Mouse (Mus musculus): Measurements from ENCODE around the gene Rad54l. TPM values are rescaled to one million over a fixed set of nuclear protein-coding genes. Genes with fewer than 3 reads are reported as not detected.
A peak's percentile ranks its signal among the peaks of the same experiment; 100 is the strongest.

Gene Rad54l
- polyA plus RNA-seq, 1 experiment from 2014 or later, result 31.3 TPM

DNA sequence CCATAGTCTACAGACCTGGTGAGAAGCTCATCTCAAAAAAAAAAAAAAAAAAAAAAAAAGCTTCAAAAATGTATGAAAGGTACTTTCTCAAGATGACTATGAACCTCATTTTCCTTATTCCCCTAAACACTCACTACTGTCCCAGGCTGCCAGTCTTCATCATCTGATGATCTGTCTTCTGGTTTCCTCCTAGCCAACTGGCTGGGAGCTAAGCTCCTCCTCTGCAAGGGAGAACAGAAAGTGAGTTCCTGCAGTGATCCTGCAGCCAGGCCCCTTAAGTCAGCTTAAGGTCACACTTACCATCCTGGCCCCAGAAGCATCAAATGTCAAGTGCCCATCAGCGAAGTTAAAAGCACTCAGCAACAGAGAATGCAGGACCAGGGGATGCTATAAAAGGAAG lies 728 bp downstream of the Rad54l start:
- Histone ChIP-seq H3K27ac (ENCODE audit: low read length) (no peak overlapping the region), H3K9me3 (ENCODE audit: control insufficient read depth, low read length) (no peaks in the 10 kb centered on the region), H3K27me3 (ENCODE audit: control insufficient read depth, insufficient read depth, low read depth, low read length) (no peaks in the 10 kb centered on the region), H3K4me2 (ENCODE audit: low read depth, low read length) (peak overlapping the region; percentile 61), H3K4me1 (replicated peaks; ENCODE audit: control insufficient read depth, insufficient read depth, low read length) (peaks cover 9% of the 10 kb centered on the region), H3K9ac (ENCODE audit: low read length) (peak overlapping the region; percentile 66), H3K4me3 (ENCODE audit: low read length) (peak overlapping the region; percentile 57), H3K36me3 (ENCODE audit: control insufficient read depth, insufficient read depth, low read length) (no peaks in the 10 kb centered on the region)
- 0% methylated on average over 1 of the region's 1 CpGs for WGBS
- ATAC-seq (ENCODE audit: low read depth), result no peak

- WGBS, result 86% methylated on average over 2 of the region's 2 CpGs
- Histone ChIP-seq H3K27me3 (ENCODE audit: control insufficient read depth, insufficient read depth, low read depth, low read length) (no peaks in the 10 kb centered on the region), H3K27ac (ENCODE audit: low read length) (no peak overlapping the region), H3K4me3 (ENCODE audit: low read length) (no peak overlapping the region), H3K9ac (ENCODE audit: low read length) (no peak overlapping the region), H3K4me1 (replicated peaks; ENCODE audit: control insufficient read depth, insufficient read depth, low read length) (no peaks in the 10 kb centered on the region), H3K4me2 (ENCODE audit: low read depth, low read length) (no peak overlapping the region), H3K36me3 (ENCODE audit: control insufficient read depth, insufficient read depth, low read length) (peaks cover 5% of the 10 kb centered on the region), H3K9me3 (ENCODE audit: control insufficient read depth, low read length) (no peaks in the 10 kb centered on the region)
- no peak for ATAC-seq (ENCODE audit: low read depth)
Measured at GRCm38 (mm10) chr4:116111486-116111885, 12.0 kb downstream of the Rad54l start.

DNA sequence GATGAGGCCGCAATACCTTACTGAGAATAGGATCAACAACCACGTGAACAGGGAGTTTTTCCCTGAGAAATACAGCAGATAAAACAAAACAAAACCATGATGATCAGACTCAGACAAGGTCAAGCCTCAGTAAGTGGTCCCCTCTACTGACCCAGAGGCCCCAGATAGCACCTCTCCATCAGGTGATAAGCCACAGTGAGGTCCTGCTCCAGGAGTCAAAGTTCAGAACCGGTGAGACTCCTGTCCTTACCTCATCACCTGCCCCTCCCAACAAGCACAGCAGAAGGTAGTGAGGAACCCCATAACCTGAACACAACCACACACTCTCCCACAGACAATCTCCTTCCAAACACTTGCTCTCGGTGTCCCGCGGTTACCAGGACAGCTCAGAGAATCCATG lies 12.8 kb downstream of the Rad54l start:
- H3K9ac ChIP-seq (ENCODE audit: low read length), result no peak overlapping the region
- H3K4me3 ChIP-seq (ENCODE audit: low read length), result no peak overlapping the region
- no peaks in the 10 kb centered on the region for H3K4me1 ChIP-seq (replicated peaks; ENCODE audit: control insufficient read depth, insufficient read depth, low read length)
- ATAC-seq (ENCODE audit: low read depth), result no peak
- no peaks in the 10 kb centered on the region for H3K27me3 ChIP-seq (ENCODE audit: control insufficient read depth, insufficient read depth, low read depth, low read length)
- no peaks in the 10 kb centered on the region for H3K9me3 ChIP-seq (ENCODE audit: control insufficient read depth, low read length)
- WGBS, result 92% methylated on average over 6 of the region's 6 CpGs
- H3K36me3 ChIP-seq (ENCODE audit: control insufficient read depth, insufficient read depth, low read length), result peaks cover 5% of the 10 kb centered on the region
- H3K4me2 ChIP-seq (ENCODE audit: low read depth, low read length), result no peak overlapping the region
- H3K27ac ChIP-seq (ENCODE audit: low read length), result no peak overlapping the region

- no peaks in the 10 kb centered on the region for H3K27me3 ChIP-seq (ENCODE audit: control insufficient read depth, insufficient read depth, low read depth, low read length)
- no peak overlapping the region for H3K4me2 ChIP-seq (ENCODE audit: low read depth, low read length)
- WGBS, result 93% methylated on average over 5 of the region's 5 CpGs
Measured at GRCm38 (mm10) chr4:116105278-116105677, 18.2 kb downstream of the Rad54l start.

GRCm38 (mm10) chr4:116100959-116101358 lies 22.5 kb downstream of the Rad54l start:
- H3K36me3 ChIP-seq (ENCODE audit: control insufficient read depth, insufficient read depth, low read length), result peaks cover 37% of the 10 kb centered on the region
- 68% methylated on average over 7 of the region's 7 CpGs for WGBS
- no peak for ATAC-seq (ENCODE audit: low read depth)

More at GRCm38 (mm10) chr4:116105278-116105677, 18.2 kb downstream of the Rad54l start:
- Histone ChIP-seq H3K4me3 (ENCODE audit: low read length) (no peak overlapping the region), H3K4me1 (replicated peaks; ENCODE audit: control insufficient read depth, insufficient read depth, low read length) (no peaks in the 10 kb centered on the region), H3K9ac (ENCODE audit: low read length) (no peak overlapping the region), H3K9me3 (ENCODE audit: control insufficient read depth, low read length) (no peaks in the 10 kb centered on the region), H3K27ac (ENCODE audit: low read length) (no peak overlapping the region), H3K36me3 (ENCODE audit: control insufficient read depth, insufficient read depth, low read length) (peaks cover 18% of the 10 kb centered on the region)
- ATAC-seq (ENCODE audit: low read depth), result no peak

DNA sequence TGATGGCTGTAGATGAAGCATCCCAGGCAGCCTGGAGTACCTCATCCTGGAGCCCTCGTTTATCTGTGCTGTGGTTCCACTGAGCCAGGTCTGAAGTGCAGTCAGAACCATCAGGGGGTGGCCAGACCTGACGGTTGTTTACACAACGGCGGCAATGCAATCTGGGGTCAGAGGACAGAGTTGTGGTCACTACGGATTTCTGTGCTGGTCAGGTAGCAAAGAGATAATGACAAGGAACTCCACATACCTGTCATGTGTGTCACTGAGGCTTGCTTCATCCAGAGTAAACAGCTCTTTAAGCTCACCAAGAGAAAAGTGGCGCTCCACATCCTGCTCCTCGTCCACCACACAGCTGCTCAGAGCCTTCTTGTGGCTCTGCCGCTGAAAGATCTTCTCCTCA lies 26.3 kb downstream of the Rad54l start:
- Histone ChIP-seq H3K4me2 (ENCODE audit: low read depth, low read length) (no peak overlapping the region), H3K27ac (ENCODE audit: low read length) (no peak overlapping the region), H3K4me1 (replicated peaks; ENCODE audit: control insufficient read depth, insufficient read depth, low read length) (no peaks in the 10 kb centered on the region), H3K27me3 (ENCODE audit: control insufficient read depth, insufficient read depth, low read depth, low read length) (no peaks in the 10 kb centered on the region), H3K9me3 (ENCODE audit: control insufficient read depth, low read length) (no peaks in the 10 kb centered on the region), H3K4me3 (ENCODE audit: low read length) (no peak overlapping the region), H3K9ac (ENCODE audit: low read length) (no peak overlapping the region), H3K36me3 (ENCODE audit: control insufficient read depth, insufficient read depth, low read length) (peaks cover 59% of the 10 kb centered on the region)
- no peak for ATAC-seq (ENCODE audit: low read depth)
- 60% methylated on average over 8 of the region's 8 CpGs for WGBS

More at GRCm38 (mm10) chr4:116100959-116101358, 22.5 kb downstream of the Rad54l start:
- Histone ChIP-seq H3K4me3 (ENCODE audit: low read length) (no peak overlapping the region), H3K4me1 (replicated peaks; ENCODE audit: control insufficient read depth, insufficient read depth, low read length) (no peaks in the 10 kb centered on the region), H3K27me3 (ENCODE audit: control insufficient read depth, insufficient read depth, low read depth, low read length) (no peaks in the 10 kb centered on the region), H3K9ac (ENCODE audit: low read length) (no peak overlapping the region), H3K9me3 (ENCODE audit: control insufficient read depth, low read length) (no peaks in the 10 kb centered on the region), H3K4me2 (ENCODE audit: low read depth, low read length) (no peak overlapping the region), H3K27ac (ENCODE audit: low read length) (no peak overlapping the region)

- no peaks in the 10 kb centered on the region for H3K27me3 ChIP-seq (ENCODE audit: control insufficient read depth, insufficient read depth, low read depth, low read length)
- no peak overlapping the region for H3K4me3 ChIP-seq (ENCODE audit: low read length)
- no peak overlapping the region for H3K4me2 ChIP-seq (ENCODE audit: low read depth, low read length)
- ATAC-seq (ENCODE audit: low read depth), result no peak
- no peaks in the 10 kb centered on the region for H3K9me3 ChIP-seq (ENCODE audit: control insufficient read depth, low read length)
- H3K27ac ChIP-seq (ENCODE audit: low read length), result no peak overlapping the region
- H3K4me1 ChIP-seq (replicated peaks; ENCODE audit: control insufficient read depth, insufficient read depth, low read length), result no peaks in the 10 kb centered on the region
- H3K36me3 ChIP-seq (ENCODE audit: control insufficient read depth, insufficient read depth, low read length), result peaks cover 65% of the 10 kb centered on the region
- H3K9ac ChIP-seq (ENCODE audit: low read length), result no peak overlapping the region
- WGBS, result 85% methylated on average over 10 of the region's 10 CpGs
Measured at GRCm38 (mm10) chr4:116096291-116096690, 27.2 kb downstream of the Rad54l start.

DNA sequence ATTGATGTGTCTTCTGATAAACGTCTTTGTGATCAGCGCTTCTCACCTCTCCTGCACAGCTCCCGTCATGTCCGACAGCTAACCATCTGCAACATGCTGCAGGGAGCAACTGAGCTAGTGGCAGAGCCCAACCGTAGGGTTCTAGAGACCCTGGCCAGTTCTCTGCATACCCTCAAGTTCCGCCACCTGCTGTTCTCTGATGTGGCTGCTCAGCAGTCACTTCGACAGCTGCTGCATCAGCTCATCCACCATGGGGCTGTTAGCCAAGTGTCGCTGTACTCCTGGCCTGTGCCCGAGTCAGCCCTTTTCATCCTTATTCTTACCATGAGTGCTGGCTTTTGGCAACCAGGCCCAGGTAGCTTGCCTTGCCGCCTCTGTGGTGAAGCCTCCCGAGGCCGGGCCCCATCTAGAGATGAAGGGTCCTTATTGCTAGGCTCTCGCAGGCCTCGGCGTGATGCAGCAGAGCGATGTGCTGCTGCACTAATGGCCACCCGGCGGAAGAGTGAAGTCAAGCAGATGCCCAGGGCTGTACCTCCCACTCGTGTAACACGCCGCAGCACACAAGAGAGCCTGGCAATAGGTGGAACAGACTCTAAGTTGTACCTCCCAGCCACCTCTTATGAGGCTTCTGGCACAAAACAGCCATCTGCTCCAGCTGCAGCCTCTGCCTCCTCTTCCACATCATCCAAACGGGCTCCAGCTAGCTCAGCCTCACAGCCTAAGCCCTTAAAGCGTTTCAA lies 34.8 kb downstream of the Rad54l start:
- H3K4me2 ChIP-seq (ENCODE audit: low read depth, low read length), result no peak overlapping the region
- H3K9ac ChIP-seq (ENCODE audit: low read length), result no peak overlapping the region
- no peaks in the 10 kb centered on the region for H3K9me3 ChIP-seq (ENCODE audit: control insufficient read depth, low read length)
- H3K27me3 ChIP-seq (ENCODE audit: control insufficient read depth, insufficient read depth, low read depth, low read length), result no peaks in the 10 kb centered on the region
- ATAC-seq (ENCODE audit: low read depth), result no peak
- WGBS, result 85% methylated on average over 23 of the region's 23 CpGs
- H3K36me3 ChIP-seq (ENCODE audit: control insufficient read depth, insufficient read depth, low read length), result peaks cover 55% of the 10 kb centered on the region
- no peak overlapping the region for H3K4me3 ChIP-seq (ENCODE audit: low read length)
- H3K4me1 ChIP-seq (replicated peaks; ENCODE audit: control insufficient read depth, insufficient read depth, low read length), result no peaks in the 10 kb centered on the region
- H3K27ac ChIP-seq (ENCODE audit: low read length), result no peak overlapping the region

- peak overlapping the region; percentile 97 for H3K27ac ChIP-seq (ENCODE audit: low read length)
- H3K4me2 ChIP-seq (ENCODE audit: low read depth, low read length), result peak overlapping the region; percentile 77
- peaks cover 12% of the 10 kb centered on the region for H3K36me3 ChIP-seq (ENCODE audit: control insufficient read depth, insufficient read depth, low read length)
- H3K4me1 ChIP-seq (replicated peaks; ENCODE audit: control insufficient read depth, insufficient read depth, low read length), result peaks cover 22% of the 10 kb centered on the region
- ATAC-seq (ENCODE audit: low read depth), result no peak
- H3K9me3 ChIP-seq (ENCODE audit: control insufficient read depth, low read length), result no peaks in the 10 kb centered on the region
- peak overlapping the region; percentile 99 for H3K9ac ChIP-seq (ENCODE audit: low read length)
- no peaks in the 10 kb centered on the region for H3K27me3 ChIP-seq (ENCODE audit: control insufficient read depth, insufficient read depth, low read depth, low read length)
- H3K4me3 ChIP-seq (ENCODE audit: low read length), result peak overlapping the region; percentile 100
- 49% methylated on average over 3 of the region's 3 CpGs for WGBS
Measured at GRCm38 (mm10) chr4:116077240-116078095, 46.0 kb downstream of the Rad54l start.
